Mouse (Mus musculus): ENCODE data around the gene Gm10318. TPM values are rescaled to one million over a fixed set of nuclear protein-coding genes. Genes with fewer than 3 reads are reported as not detected.

Gene Gm10318
- polyA plus RNA-seq, 1 experiment from 2014 or later, result not detected

DNA sequence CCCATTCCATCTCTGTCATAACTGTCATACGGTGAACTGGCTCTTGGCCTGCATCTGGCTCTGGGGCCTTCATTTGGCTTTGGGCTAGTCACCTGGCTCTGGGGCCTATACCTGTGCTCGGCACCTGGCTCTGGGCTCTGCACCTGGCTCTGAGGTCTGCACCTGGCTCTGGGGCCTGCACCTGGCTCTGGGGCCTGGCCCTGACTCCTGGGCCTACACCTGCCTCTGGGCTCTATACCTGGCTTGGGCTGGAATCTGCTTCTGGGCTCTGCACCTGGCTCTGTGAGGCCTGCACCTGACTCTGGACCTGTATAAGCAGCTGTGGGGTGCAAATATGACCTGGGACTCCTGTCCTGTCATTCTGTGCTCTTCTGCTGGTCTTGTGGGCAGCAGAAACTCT lies 5.1 kb upstream of the Gm10318 start:
- H3K27me3 ChIP-seq, result no peaks in the 10 kb centered on the region
- ATAC-seq (replicated peaks; ENCODE audit: insufficient number of reproducible peaks, insufficient read depth, low FRiP score, low read depth), result no peak
- WGBS, result 67% methylated on average over 2 of the region's 2 CpGs

DNA sequence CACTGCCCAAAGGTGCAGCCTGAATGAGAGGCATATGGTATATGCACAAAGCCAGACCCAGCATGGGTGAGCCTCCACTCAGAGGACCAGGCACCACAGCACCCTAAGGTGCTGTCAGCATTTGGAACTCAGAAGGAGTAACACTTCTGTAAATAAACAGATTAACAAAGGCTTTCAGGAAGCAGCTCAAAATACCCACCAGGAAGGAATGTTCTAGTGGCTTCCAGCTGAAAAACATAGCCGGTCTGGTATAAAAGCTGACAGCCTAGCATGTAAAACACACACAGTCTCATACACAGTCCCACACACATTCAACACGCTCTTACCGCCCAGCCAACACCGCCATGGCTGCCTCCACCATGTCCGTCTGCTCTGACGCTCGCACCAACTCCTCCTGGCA lies 9.0 kb downstream of the Gm10318 start, which contains the start of gene Gm3285:
Gene Gm3285 (plus strand): TSS at position 301 of the 400 bp plus-strand sequence.
- Histone ChIP-seq H3K36me3 (no peaks in the 10 kb centered on the region), H3K4me1 (replicated peaks) (no peaks in the 10 kb centered on the region), H3K4me2 (no peak within 1 kb of the TSS), H3K27ac (no peak within 1 kb of the TSS), H3K9ac (no peak within 1 kb of the TSS), H3K27me3 (peaks cover 7% of the 10 kb centered on the region; the same call in 1 of the 2 replicates), H3K9me3 (replicated peaks) (no peaks in the 10 kb centered on the region), H3K4me3 (no peak within 1 kb of the TSS)
- no peak for ATAC-seq (replicated peaks; ENCODE audit: insufficient number of reproducible peaks, insufficient read depth, low FRiP score, low read depth)
- WGBS, result 35% methylated on average over 7 of the region's 7 CpGs

More for the DNA sequence above, 5.1 kb upstream of the Gm10318 start:
- Histone ChIP-seq H3K9me3 (replicated peaks) (no peaks in the 10 kb centered on the region), H3K27ac (no peak overlapping the region), H3K4me1 (replicated peaks) (no peaks in the 10 kb centered on the region), H3K4me2 (no peak overlapping the region), H3K9ac (no peak overlapping the region), H3K36me3 (no peaks in the 10 kb centered on the region), H3K4me3 (no peak overlapping the region)

DNA sequence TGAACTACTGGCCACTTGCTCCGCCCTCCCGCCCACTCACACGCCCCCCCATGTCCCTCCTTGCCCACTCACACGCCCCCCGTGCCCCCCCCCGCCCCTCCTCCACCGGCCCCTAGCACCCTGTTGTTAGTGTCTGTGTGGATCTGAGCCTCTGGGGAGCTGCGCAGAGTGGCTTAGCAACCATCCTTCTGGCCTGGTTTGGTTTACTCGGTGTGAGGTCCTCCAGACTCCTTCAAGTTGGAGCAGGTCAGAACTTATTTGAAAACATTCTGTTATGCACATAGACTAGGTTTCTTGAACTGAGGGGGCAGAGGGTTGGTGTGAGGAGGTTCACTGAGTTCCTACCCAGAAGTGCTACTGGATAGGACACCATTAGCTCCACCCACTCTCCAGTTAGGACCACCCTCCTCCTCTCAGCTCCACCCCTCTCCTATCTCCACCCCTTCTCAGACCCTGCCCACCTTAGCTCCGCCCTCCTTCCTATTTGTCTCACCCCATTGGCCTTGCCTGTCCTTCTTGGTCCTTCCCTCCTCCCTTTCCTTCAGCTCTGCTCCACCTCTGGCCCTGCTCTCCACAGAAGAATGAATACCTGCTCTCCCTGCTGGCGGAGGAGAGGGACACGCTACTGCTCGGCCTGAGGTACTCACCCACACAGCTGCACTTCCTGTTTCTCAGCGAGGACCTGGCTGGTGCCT lies 11.6 kb downstream of the Gm10318 start:
- no peaks in the 10 kb centered on the region for H3K4me1 ChIP-seq (replicated peaks)
- H3K4me2 ChIP-seq, result peak overlapping the region; percentile 33; the same call in 1 of the 2 replicates
- H3K9me3 ChIP-seq (replicated peaks), result no peaks in the 10 kb centered on the region
- H3K27ac ChIP-seq, result no peak overlapping the region
- no peaks in the 10 kb centered on the region for H3K36me3 ChIP-seq
- H3K27me3 ChIP-seq, result peaks cover 11% of the 10 kb centered on the region; the same call in 1 of the 2 replicates
- WGBS, result 28% methylated on average over 14 of the region's 14 CpGs
- H3K4me3 ChIP-seq, result peak overlapping the region; percentile 13; the same call in 1 of the 2 replicates
- no peak overlapping the region for H3K9ac ChIP-seq
- ATAC-seq (replicated peaks; ENCODE audit: insufficient number of reproducible peaks, insufficient read depth, low FRiP score, low read depth), result peak; percentile 74

DNA sequence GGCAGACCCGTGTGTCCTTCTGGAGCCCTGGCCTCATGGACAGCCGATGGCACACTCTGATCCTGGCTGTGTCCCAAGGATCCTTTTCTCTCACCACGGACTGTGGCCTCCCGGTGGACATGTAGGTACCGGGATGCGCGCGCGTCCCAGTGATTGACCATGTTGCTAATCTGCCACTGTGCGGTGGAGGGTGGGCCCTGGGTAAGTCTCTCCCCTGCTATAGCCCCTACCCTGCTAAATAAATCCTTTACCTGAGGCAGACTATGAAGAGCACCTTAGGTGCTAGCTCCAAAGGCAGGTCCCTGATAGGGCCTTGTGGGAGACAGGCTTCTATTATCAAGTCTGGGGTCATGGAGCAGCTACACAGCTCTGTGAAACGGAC lies 12.1 kb downstream of the Gm10318 start:
- 24% methylated on average over 11 of the region's 11 CpGs for WGBS
- Histone ChIP-seq H3K4me3 (peak overlapping the region; percentile 13; the same call in 1 of the 2 replicates), H3K36me3 (no peaks in the 10 kb centered on the region), H3K4me1 (replicated peaks) (no peaks in the 10 kb centered on the region), H3K9ac (no peak overlapping the region), H3K9me3 (replicated peaks) (no peaks in the 10 kb centered on the region), H3K27me3 (peaks cover 11% of the 10 kb centered on the region; the same call in 1 of the 2 replicates), H3K4me2 (peak overlapping the region; percentile 33; the same call in 1 of the 2 replicates), H3K27ac (no peak overlapping the region)
- no peak for ATAC-seq (replicated peaks; ENCODE audit: insufficient number of reproducible peaks, insufficient read depth, low FRiP score, low read depth)

DNA sequence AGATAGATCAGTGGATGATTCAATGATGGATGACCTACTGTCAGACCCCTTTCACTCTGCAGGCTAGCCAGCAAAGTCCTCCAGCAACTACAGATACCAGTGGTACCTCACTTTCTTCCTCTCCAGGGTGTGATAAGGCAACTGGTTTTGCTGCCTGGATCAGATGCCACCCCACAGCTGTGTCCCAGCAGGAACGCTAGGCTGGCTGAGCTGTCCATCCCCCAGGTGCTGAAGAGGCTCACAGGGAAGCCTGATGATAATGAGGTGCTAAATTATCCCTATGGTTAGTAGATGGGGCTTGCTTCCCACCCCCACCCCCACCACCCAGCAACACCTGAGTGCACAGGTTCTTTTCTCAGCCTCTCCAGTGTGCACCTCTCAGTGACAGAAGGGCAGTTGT lies 14.9 kb downstream of the Gm10318 start:
- Histone ChIP-seq H3K9me3 (replicated peaks) (no peaks in the 10 kb centered on the region), H3K27ac (no peak overlapping the region), H3K4me1 (replicated peaks) (no peaks in the 10 kb centered on the region), H3K9ac (no peak overlapping the region), H3K4me2 (no peak overlapping the region), H3K4me3 (no peak overlapping the region), H3K27me3 (0 out of 2 replicates have a peak, but pooled peaks cover 5% of the 10 kb centered on the region), H3K36me3 (no peaks in the 10 kb centered on the region)
- 6% methylated on average over 1 of the region's 1 CpGs for WGBS
- no peak for ATAC-seq (replicated peaks; ENCODE audit: insufficient number of reproducible peaks, insufficient read depth, low FRiP score, low read depth)

DNA sequence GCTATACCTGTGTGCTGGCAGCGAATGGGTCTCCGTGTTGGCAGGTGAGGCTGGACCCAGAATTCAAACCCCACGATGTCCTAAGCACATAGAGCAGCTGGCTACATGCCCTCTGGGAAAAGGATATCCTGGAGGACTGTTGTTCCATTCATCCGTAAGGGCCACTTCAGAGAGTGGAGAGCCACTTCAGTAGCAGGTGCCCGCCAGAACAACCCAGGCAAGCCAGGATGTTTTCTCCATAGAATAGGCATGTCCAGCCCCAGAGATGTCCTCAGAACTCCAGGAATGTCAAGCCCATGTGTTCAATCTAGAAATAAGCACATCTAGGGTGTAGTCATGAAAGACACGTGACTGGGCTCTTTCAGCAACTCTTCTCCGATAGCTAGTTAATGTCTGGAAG lies 17.0 kb downstream of the Gm10318 start:
- no peak overlapping the region for H3K4me2 ChIP-seq
- 79% methylated on average over 7 of the region's 7 CpGs for WGBS
- H3K4me1 ChIP-seq (replicated peaks), result no peaks in the 10 kb centered on the region
- H3K9ac ChIP-seq, result no peak overlapping the region
- H3K27ac ChIP-seq, result no peak overlapping the region
- no peak overlapping the region for H3K4me3 ChIP-seq
- 0 out of 2 replicates have a peak, but pooled peaks cover 5% of the 10 kb centered on the region for H3K27me3 ChIP-seq
- no peaks in the 10 kb centered on the region for H3K9me3 ChIP-seq (replicated peaks)
- no peak for ATAC-seq (replicated peaks; ENCODE audit: insufficient number of reproducible peaks, insufficient read depth, low FRiP score, low read depth)
- H3K36me3 ChIP-seq, result no peaks in the 10 kb centered on the region

DNA sequence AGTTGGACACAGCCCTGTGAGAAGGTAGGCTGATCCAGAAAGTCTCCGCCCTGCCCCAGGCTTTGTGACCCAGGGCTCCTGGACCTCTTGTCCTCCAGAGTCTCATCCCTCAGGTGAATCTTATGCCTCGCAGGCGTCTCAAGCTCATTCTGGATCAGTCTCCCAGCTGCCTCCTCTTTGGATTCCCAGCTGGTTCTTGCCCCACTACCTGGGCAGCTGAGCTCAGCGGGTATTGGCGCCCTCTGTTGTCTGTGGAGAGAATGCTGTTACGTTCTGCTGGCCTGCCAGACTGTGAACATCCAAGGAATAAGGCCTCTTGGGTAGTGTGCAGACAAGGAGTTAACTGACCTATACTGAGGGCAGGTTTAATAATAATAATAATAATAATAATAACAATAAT lies 26.3 kb downstream of the Gm10318 start:
- Histone ChIP-seq H3K4me3 (no peak overlapping the region), H3K27me3 (peaks cover 2% of the 10 kb centered on the region; the same call in 1 of the 2 replicates), H3K27ac (no peak overlapping the region), H3K4me1 (replicated peaks) (no peaks in the 10 kb centered on the region), H3K36me3 (no peaks in the 10 kb centered on the region), H3K9ac (no peak overlapping the region), H3K4me2 (no peak overlapping the region), H3K9me3 (replicated peaks) (no peaks in the 10 kb centered on the region)
- 55% methylated on average over 6 of the region's 6 CpGs for WGBS
- no peak for ATAC-seq (replicated peaks; ENCODE audit: insufficient number of reproducible peaks, insufficient read depth, low FRiP score, low read depth)

DNA sequence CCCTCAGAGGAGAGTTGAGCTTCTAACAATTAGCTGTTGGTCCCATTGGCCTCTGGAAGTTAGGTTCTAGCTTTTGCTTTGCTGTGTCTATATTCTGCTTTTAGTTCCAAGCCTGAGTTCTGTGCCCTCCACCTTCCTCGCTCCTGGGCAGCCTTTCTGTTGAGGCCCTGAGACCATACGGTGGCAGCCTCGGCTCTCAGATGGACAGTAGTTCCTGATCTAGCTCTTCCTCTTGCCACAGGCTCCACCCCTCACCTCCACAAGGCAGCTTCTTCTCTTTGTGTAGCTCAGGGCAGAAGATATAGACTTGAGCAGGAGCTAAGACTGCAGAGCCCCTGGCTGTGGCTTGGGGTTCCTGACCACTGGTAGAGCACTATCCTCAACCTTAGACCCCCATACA lies 27.6 kb downstream of the Gm10318 start:
- H3K36me3 ChIP-seq, result no peaks in the 10 kb centered on the region
- WGBS, result 59% methylated on average over 3 of the region's 3 CpGs
- H3K9me3 ChIP-seq (replicated peaks), result no peaks in the 10 kb centered on the region
- ATAC-seq (replicated peaks; ENCODE audit: insufficient number of reproducible peaks, insufficient read depth, low FRiP score, low read depth), result no peak
- peaks cover 4% of the 10 kb centered on the region; the same call in 1 of the 2 replicates for H3K27me3 ChIP-seq
- H3K4me3 ChIP-seq, result no peak overlapping the region
- H3K4me2 ChIP-seq, result no peak overlapping the region
- no peak overlapping the region for H3K9ac ChIP-seq
- H3K27ac ChIP-seq, result no peak overlapping the region
- no peaks in the 10 kb centered on the region for H3K4me1 ChIP-seq (replicated peaks)

DNA sequence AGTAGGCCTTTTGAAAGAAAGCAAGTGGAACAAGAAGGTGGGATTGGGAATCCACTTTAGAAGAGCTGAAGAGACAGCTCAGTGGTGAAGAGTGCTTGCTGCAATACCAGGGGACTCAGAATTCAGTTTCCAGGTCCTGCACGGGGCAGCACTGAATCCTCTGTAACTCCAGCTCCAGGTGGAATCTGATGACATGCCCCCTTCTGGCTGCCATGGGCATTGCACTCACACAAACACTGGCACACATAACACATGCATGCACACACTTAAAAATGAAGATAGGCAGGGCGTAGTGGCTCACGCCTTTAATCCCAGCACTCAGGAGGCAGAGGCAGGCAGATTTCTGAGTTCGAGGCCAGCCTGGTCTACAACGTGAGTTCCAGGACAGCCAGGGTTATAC lies 29.9 kb downstream of the Gm10318 start:
- 77% methylated on average over 5 of the region's 5 CpGs for WGBS
- peaks cover 20% of the 10 kb centered on the region for H3K27me3 ChIP-seq
- no peaks in the 10 kb centered on the region for H3K4me1 ChIP-seq (replicated peaks)
- H3K4me2 ChIP-seq, result no peak overlapping the region
- no peaks in the 10 kb centered on the region for H3K36me3 ChIP-seq
- H3K9ac ChIP-seq, result no peak overlapping the region
- no peak overlapping the region for H3K27ac ChIP-seq
- no peaks in the 10 kb centered on the region for H3K9me3 ChIP-seq (replicated peaks)
- no peak overlapping the region for H3K4me3 ChIP-seq
- ATAC-seq (replicated peaks; ENCODE audit: insufficient number of reproducible peaks, insufficient read depth, low FRiP score, low read depth), result no peak

DNA sequence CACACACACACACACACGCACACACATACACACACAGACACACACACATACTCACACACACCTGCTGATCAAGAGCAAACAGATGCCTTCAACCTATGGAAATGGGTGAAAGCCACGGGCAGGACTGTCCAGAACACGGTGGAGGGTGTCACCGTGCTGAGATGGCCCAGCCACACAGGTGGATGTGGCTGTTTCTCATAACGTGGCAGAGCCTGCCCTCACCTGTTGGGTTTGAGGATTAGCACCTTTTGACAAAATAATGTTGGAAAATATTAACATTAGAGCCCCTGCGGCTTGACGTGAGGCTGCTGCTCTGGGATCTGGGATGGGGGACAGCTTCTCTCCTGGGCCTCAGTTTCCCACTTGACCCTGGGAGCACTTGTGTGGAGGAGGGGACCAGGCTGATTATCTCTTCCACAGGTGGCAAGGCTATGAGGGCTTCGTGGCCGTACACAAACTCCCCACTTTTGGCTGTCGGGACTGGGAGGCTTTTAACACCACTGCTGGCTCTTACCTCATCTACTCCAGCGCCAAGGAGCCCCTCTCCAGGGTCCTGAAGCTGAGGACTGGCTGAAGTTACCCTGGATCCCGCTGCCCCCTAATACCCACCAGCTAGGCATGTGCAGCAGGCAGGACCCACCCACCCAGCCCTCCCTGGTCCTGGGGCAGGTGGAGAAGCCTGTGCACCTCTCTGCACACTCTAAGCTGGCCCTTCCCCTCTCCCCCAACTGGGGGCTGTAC lies 33.5 kb downstream of the Gm10318 start:
- 41% methylated on average over 12 of the region's 12 CpGs for WGBS

DNA sequence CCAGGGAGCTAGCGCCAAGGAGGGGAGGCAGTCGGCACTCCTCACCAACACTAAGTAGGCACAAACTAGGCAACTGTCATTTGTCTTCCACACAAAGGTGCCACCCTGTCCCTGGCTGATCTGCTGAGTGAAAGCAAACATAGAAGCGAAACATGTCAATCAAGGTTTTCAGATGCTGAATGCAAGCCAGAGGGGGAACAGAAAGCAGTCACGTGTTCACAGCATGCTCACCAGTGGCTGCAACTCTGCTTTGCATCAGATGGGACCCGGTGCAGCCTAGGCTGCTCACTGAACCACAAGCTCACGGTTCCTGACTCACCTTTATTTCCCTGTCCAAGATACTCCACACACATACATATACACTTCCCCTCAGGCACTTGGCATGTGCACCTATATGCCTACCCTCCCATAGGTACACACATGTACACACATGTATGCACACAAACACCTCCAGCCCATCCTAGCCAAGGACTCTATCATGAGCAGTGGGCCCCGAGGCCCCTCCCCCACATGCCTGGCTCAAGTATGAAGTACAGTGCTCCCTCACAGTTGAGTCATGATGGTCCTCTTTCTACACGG lies 38.4 kb downstream of the Gm10318 start:
- no peak for ATAC-seq (replicated peaks; ENCODE audit: insufficient number of reproducible peaks, insufficient read depth, low FRiP score, low read depth)
- no peak overlapping the region for H3K27ac ChIP-seq
- no peaks in the 10 kb centered on the region for H3K36me3 ChIP-seq
- H3K4me1 ChIP-seq (replicated peaks), result no peaks in the 10 kb centered on the region
- H3K4me3 ChIP-seq, result no peak overlapping the region
- no peak overlapping the region for H3K9ac ChIP-seq
- 80% methylated on average over 8 of the region's 8 CpGs for WGBS
- H3K9me3 ChIP-seq (replicated peaks), result no peaks in the 10 kb centered on the region
- H3K4me2 ChIP-seq, result no peak overlapping the region
- H3K27me3 ChIP-seq, result peaks cover 13% of the 10 kb centered on the region

More for the DNA sequence above, 33.5 kb downstream of the Gm10318 start:
- Histone ChIP-seq H3K27me3 (peaks cover 21% of the 10 kb centered on the region), H3K4me2 (no peak overlapping the region), H3K4me1 (replicated peaks) (no peaks in the 10 kb centered on the region), H3K36me3 (no peaks in the 10 kb centered on the region), H3K9me3 (replicated peaks) (no peaks in the 10 kb centered on the region), H3K4me3 (no peak overlapping the region), H3K9ac (no peak overlapping the region), H3K27ac (no peak overlapping the region)
- no peak for ATAC-seq (replicated peaks; ENCODE audit: insufficient number of reproducible peaks, insufficient read depth, low FRiP score, low read depth)

Data from heart, embryonic 15.5 days (tissue).